Comparison of ENCODE assay signal across 27 mouse cellular contexts in genomic region chr6:126095041-126095440, GRCm38 (mm10).
DNase-seq lines count a peak whose midpoint lies in the region; ATAC-seq and TF ChIP-seq lines count a peak whose summit lies in the region.
"Had no signal": no experiment of that assay in that cellular context is flagged by ENCODE, and none has a peak within 500 bp of the region (broad histone marks: within the 10 kb centered on the region; RNA-seq: fewer than 3 reads in every experiment).

No protein-coding gene starts in this region.

- peaks cover 22% of the 10 kb centered on the region for H3K4me1 ChIP-seq in heart, embryonic 12.5 days (replicated peaks)
- H3K4me1 ChIP-seq in heart, embryonic 11.5 days (ENCODE audit: control insufficient read depth, insufficient read depth, low read length) = peaks cover 12% of the 10 kb centered on the region
- H3K4me1 ChIP-seq in heart, embryonic 15.5 days (replicated peaks) = peaks cover 24% of the 10 kb centered on the region
- no peaks in the 10 kb centered on the region for H3K4me1 ChIP-seq in midbrain, embryonic 11.5 days (ENCODE audit: control insufficient read depth, insufficient read depth, low read length)
- no peaks in the 10 kb centered on the region; the same call in 1 of the 2 replicates for H3K4me1 ChIP-seq in midbrain, postnatal 0 days (ENCODE audit: insufficient read depth, low read length)
- H3K4me1 ChIP-seq: embryonic facial prominence, embryonic 10.5 days; forebrain, embryonic 12.5 days; forebrain, embryonic 15.5 days had no signal

- no peak overlapping the region for H3K4me3 ChIP-seq in heart, embryonic 12.5 days
- no peak overlapping the region for H3K4me3 ChIP-seq in heart, embryonic 11.5 days (ENCODE audit: low read depth, low read length)
- H3K4me3 ChIP-seq in heart, embryonic 15.5 days = no peak overlapping the region
- H3K4me3 ChIP-seq in midbrain, embryonic 11.5 days (ENCODE audit: low read depth, low read length) = no peak overlapping the region
- H3K4me3 ChIP-seq in midbrain, postnatal 0 days (ENCODE audit: low read depth, low read length) = no peak overlapping the region
- H3K4me3 ChIP-seq: embryonic facial prominence, embryonic 10.5 days; embryonic facial prominence, embryonic 13.5 days; erythroblast, embryonic 14.5 days; forebrain, embryonic 12.5 days; forebrain, embryonic 15.5 days had no signal

- 0 out of 2 replicates have a peak overlapping the region, but pooled peaks have one; percentile 80 for H3K27ac ChIP-seq in heart, embryonic 12.5 days (ENCODE audit: poor library complexity, severe bottlenecking)
- no peak overlapping the region for H3K27ac ChIP-seq in heart, embryonic 11.5 days (ENCODE audit: low read depth, low read length)
- H3K27ac ChIP-seq in heart, embryonic 15.5 days = peak overlapping the region; percentile 81
- no peak overlapping the region for H3K27ac ChIP-seq in midbrain, embryonic 11.5 days (ENCODE audit: low read depth, low read length)
- no peak overlapping the region for H3K27ac ChIP-seq in midbrain, postnatal 0 days (ENCODE audit: low read depth, low read length)
- H3K27ac ChIP-seq: embryonic facial prominence, embryonic 10.5 days; forebrain, embryonic 12.5 days; forebrain, embryonic 15.5 days; hindbrain, embryonic 14.5 days; hindbrain, postnatal 0 days had no signal

- H3K36me3 ChIP-seq in heart, embryonic 12.5 days = peaks cover under 1% of the 10 kb centered on the region; the same call in 1 of the 2 replicates
- H3K36me3 ChIP-seq in heart, embryonic 11.5 days (ENCODE audit: control insufficient read depth, insufficient read depth, low read length) = no peaks in the 10 kb centered on the region
- H3K36me3 ChIP-seq in heart, embryonic 15.5 days = no peaks in the 10 kb centered on the region
- H3K36me3 ChIP-seq in midbrain, embryonic 11.5 days (ENCODE audit: control insufficient read depth, insufficient read depth, low read length) = no peaks in the 10 kb centered on the region
- no peaks in the 10 kb centered on the region for H3K36me3 ChIP-seq in midbrain, postnatal 0 days (ENCODE audit: insufficient read depth, low read length)
- H3K36me3 ChIP-seq: forebrain, embryonic 12.5 days; forebrain, embryonic 15.5 days had no signal

- no peaks in the 10 kb centered on the region; the same call in 1 of the 2 replicates for H3K9me3 ChIP-seq in heart, embryonic 12.5 days (replicated peaks)
- no peaks in the 10 kb centered on the region for H3K9me3 ChIP-seq in heart, embryonic 11.5 days (replicated peaks; ENCODE audit: control insufficient read depth, low read length)
- H3K9me3 ChIP-seq in heart, embryonic 15.5 days (replicated peaks) = no peaks in the 10 kb centered on the region
- no peaks in the 10 kb centered on the region for H3K9me3 ChIP-seq in midbrain, embryonic 11.5 days (ENCODE audit: control insufficient read depth, low read length)
- no peaks in the 10 kb centered on the region for H3K9me3 ChIP-seq in midbrain, postnatal 0 days (ENCODE audit: low read length)
- H3K9me3 ChIP-seq: embryonic facial prominence, embryonic 10.5 days; embryonic facial prominence, embryonic 13.5 days; forebrain, embryonic 12.5 days; forebrain, embryonic 15.5 days had no signal

- intact Hi-C loops in heart, postnatal 14 days (cut with DNase I) = no loop called here
- intact Hi-C loops in heart, postnatal 25 days (cut with DNase I) = loop anchor here (5.0 kb wide), 2 partner anchors 37 to 67 kb away; no protein-coding TSS in a partner anchor

- H3K27me3 ChIP-seq in heart, embryonic 12.5 days (replicated peaks) = no peaks in the 10 kb centered on the region
- no peaks in the 10 kb centered on the region for H3K27me3 ChIP-seq in heart, embryonic 11.5 days (ENCODE audit: control insufficient read depth, insufficient read depth, low read length)
- no peaks in the 10 kb centered on the region for H3K27me3 ChIP-seq in heart, embryonic 15.5 days
- H3K27me3 ChIP-seq in midbrain, embryonic 11.5 days (ENCODE audit: control insufficient read depth, insufficient read depth, low read length) = no peaks in the 10 kb centered on the region
- no peaks in the 10 kb centered on the region for H3K27me3 ChIP-seq in midbrain, postnatal 0 days (ENCODE audit: insufficient read depth, low read length)
- H3K27me3 ChIP-seq: embryonic facial prominence, embryonic 13.5 days; forebrain, embryonic 12.5 days; forebrain, embryonic 15.5 days had no signal

- no peak overlapping the region for H3K9ac ChIP-seq in heart, embryonic 12.5 days
- no peak overlapping the region for H3K9ac ChIP-seq in heart, embryonic 11.5 days (ENCODE audit: low read depth, low read length)
- H3K9ac ChIP-seq in heart, embryonic 15.5 days = no peak overlapping the region
- H3K9ac ChIP-seq in midbrain, embryonic 11.5 days (ENCODE audit: low read length) = no peak overlapping the region
- no peak overlapping the region for H3K9ac ChIP-seq in midbrain, postnatal 0 days (replicated peaks; ENCODE audit: low read length, poor library complexity, severe bottlenecking)
- H3K9ac ChIP-seq: embryonic facial prominence, embryonic 13.5 days; forebrain, embryonic 12.5 days; forebrain, embryonic 15.5 days; hindbrain, embryonic 14.5 days had no signal

- no peak for TF ChIP-seq CTCF in midbrain, postnatal 0 days (IDR thresholded peaks at IDR 0.05)

- DNase-seq in heart, adult 11 months = peak; percentile 91
- DNase-seq in heart, postnatal 14 days = no peak
- DNase-seq in heart, postnatal 25 days (ENCODE audit: low spot score) = no peak
- peak; percentile 31 for DNase-seq in midbrain, embryonic 11.5 days (ENCODE audit: low spot score, missing footprints)
- DNase-seq in midbrain, postnatal 0 days (ENCODE audit: low spot score) = no peak
- DNase-seq: adrenal gland, adult 8-10 months; adrenal gland, postnatal 25 days; cerebellum, adult 11-12 months; cerebellum, adult 8-10 months; cerebellum, postnatal 10 days; cerebellum, postnatal 36 days; embryo, embryonic 11 days; gastrocnemius, postnatal 25 days; kidney, adult 18-20 months had no signal

- H3K4me2 ChIP-seq in heart, embryonic 12.5 days = no peak overlapping the region
- no peak overlapping the region for H3K4me2 ChIP-seq in heart, embryonic 11.5 days
- H3K4me2 ChIP-seq in heart, embryonic 15.5 days = no peak overlapping the region
- H3K4me2 ChIP-seq in midbrain, embryonic 11.5 days = no peak overlapping the region
- H3K4me2 ChIP-seq in midbrain, postnatal 0 days (ENCODE audit: low read depth, low read length, poor library complexity, severe bottlenecking) = no peak overlapping the region
- H3K4me2 ChIP-seq: embryonic facial prominence, embryonic 13.5 days; forebrain, embryonic 12.5 days; forebrain, embryonic 15.5 days; hindbrain, embryonic 14.5 days had no signal

- 78% methylated on average over 6 of the region's 6 CpGs for WGBS in heart, embryonic 12.5 days
- WGBS in heart, embryonic 11.5 days (ENCODE audit: insufficient replicate concordance) = 67% methylated on average over 6 of the region's 6 CpGs
- WGBS in heart, embryonic 15.5 days = 64% methylated on average over 6 of the region's 6 CpGs
- WGBS in midbrain, embryonic 11.5 days = 79% methylated on average over 6 of the region's 6 CpGs
- 78% methylated on average over 6 of the region's 6 CpGs for WGBS in midbrain, postnatal 0 days

- no peak for ATAC-seq in heart, embryonic 12.5 days (ENCODE audit: insufficient number of reproducible peaks, low FRiP score)
- no peak for ATAC-seq in heart, embryonic 11.5 days (replicated peaks; ENCODE audit: insufficient number of reproducible peaks, low FRiP score, low TSS enrichment)
- ATAC-seq in heart, embryonic 15.5 days (replicated peaks; ENCODE audit: insufficient number of reproducible peaks, insufficient read depth, low FRiP score, low read depth) = no peak
- no peak for ATAC-seq in midbrain, embryonic 11.5 days (ENCODE audit: low FRiP score)
- no peak for ATAC-seq in midbrain, postnatal 0 days (ENCODE audit: low FRiP score)
- ATAC-seq: activated CD4-positive, CD25-positive, alpha-beta regulatory T cell, adult 4 months; forebrain, embryonic 15.5 days; hindbrain, postnatal 0 days; inflammation-experienced regulatory T-cells, adult 6 months; intestine, embryonic 16.5 days had no signal

Comparison
In these comparisons a context has a peak if more than half of its experiments do, and no peak if none do; other contexts are left out.
1. DNase-seq: peak in heart, adult 11 months (single experiment) and midbrain, embryonic 11.5 days (single experiment); none in heart, postnatal 14 days (0 of 2), heart, postnatal 25 days (single experiment) and midbrain, postnatal 0 days (single experiment).
2. H3K27ac ChIP-seq: peak in heart, embryonic 12.5 days (single experiment) and heart, embryonic 15.5 days (single experiment); none in heart, embryonic 11.5 days (single experiment), midbrain, embryonic 11.5 days (single experiment) and midbrain, postnatal 0 days (single experiment).